Mouse (Mus musculus) limb, embryonic 11.5 days (tissue): ENCODE data around the gene Nos3. TPM values are rescaled to one million over a fixed set of nuclear protein-coding genes. Genes with fewer than 3 reads are reported as not detected.
A peak's percentile ranks its signal among the peaks of the same experiment; 100 is the strongest.

ENCODE experiments used
- ATAC-seq: fragments of 200-750 bp; cut with Nextera tagmentation; 2 replicates; pipeline ENCODE4 v1.8.0; 2017; ENCODE audit warnings: low read depth; ENCODE audit not compliant: insufficient number of reproducible peaks, low FRiP score, low TSS enrichment
- DNase-seq: peaks from one replicate; pipeline ENCODE4 v3.0.0-alpha.2; 2015; ENCODE audit warnings: low spot score
- H3K27ac ChIP-seq: fragments of 300-500 bp; sonication (generic); replicated peaks from 2 replicates; pipeline ENCODE4 v1.5.1; 2014; ENCODE audit warnings: low read depth, mild to moderate bottlenecking, low read length
- H3K27me3 ChIP-seq: fragments of 300-500 bp; sonication (generic); 2 replicates; pipeline ENCODE4 v1.6.1; 2014; ENCODE audit warnings: mild to moderate bottlenecking, low read length, mixed read lengths; ENCODE audit not compliant: control insufficient read depth, insufficient read depth
- H3K36me3 ChIP-seq: fragments of 300-500 bp; sonication (generic); 2 replicates; pipeline ENCODE4 v1.6.1; 2014; ENCODE audit warnings: mild to moderate bottlenecking, low read length, moderate library complexity, mixed read lengths; ENCODE audit not compliant: control insufficient read depth, insufficient read depth
- H3K4me1 ChIP-seq: fragments of 300-500 bp; sonication (generic); 2 replicates; pipeline ENCODE4 v1.6.1; 2014; ENCODE audit warnings: low read length, mixed read lengths; ENCODE audit not compliant: control insufficient read depth, insufficient read depth
- H3K4me2 ChIP-seq: fragments of 300-500 bp; sonication (generic); 2 replicates; pipeline ENCODE4 v1.6.1; 2014; ENCODE audit warnings: low read depth, mild to moderate bottlenecking, moderate library complexity; ENCODE audit not compliant: severe bottlenecking
- H3K4me3 ChIP-seq: fragments of 300-500 bp; sonication (generic); 2 replicates; pipeline ENCODE4 v1.5.1; 2014; ENCODE audit warnings: low read depth, low read length
- H3K9ac ChIP-seq: fragments of 300-500 bp; sonication (generic); 2 replicates; pipeline ENCODE4 v1.6.1; 2014; ENCODE audit warnings: mild to moderate bottlenecking, low read length
- H3K9me3 ChIP-seq: fragments of 300-500 bp; sonication (generic); 2 replicates; pipeline ENCODE4 v1.6.1; 2016; ENCODE audit warnings: low read length; ENCODE audit not compliant: control insufficient read depth
- WGBS: fragments of 180-500 bp; shearing (Covaris S2); extraction: QIAGEN DNeasy Blood & Tissue Kit; methylation state at CpG from one replicate; pipeline ENCODE4 v1.1.7; 2014; 5-methylcytosine and 5-hydroxymethylcytosine counted together
- polyA plus RNA-seq: library from polyadenylated mRNA; unstranded; fragments of >200 nt; fragmentation: Nextera tagmentation; extraction: Ambion mirVana; gene quantifications from 2 replicates; pipeline ENCODE4 v1.2.1, GENCODE M21; 2014

The Nos3 gene
- polyA plus RNA-seq, 1 experiment from 2014 or later = 5.3 TPM

DNA sequence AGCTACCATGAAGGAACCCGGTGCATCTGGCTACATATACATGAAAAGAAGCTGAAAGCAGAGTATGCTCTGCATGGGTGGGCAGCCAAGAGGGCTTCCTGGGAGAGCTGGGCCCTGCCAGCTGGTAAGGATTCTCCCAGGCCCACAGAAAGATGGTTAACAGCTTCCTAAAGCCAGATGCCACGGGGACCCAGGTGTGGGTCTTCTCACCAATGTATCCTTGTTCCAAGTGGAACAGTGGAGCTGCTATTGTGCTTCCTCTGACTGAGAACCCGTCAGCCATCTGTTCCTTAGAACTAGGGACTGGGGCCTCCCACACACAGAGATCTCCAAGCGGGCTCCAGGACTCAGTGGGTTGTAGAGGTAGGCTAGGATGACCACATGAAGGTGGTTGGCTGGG, 7.8 kb upstream of the Nos3 start:
- H3K9me3 ChIP-seq = no peaks in the 10 kb centered on the region
- ATAC-seq = no peak
- H3K27ac ChIP-seq = no peak overlapping the region
- H3K27me3 ChIP-seq = no peaks in the 10 kb centered on the region
- H3K4me1 ChIP-seq = peaks cover 7% of the 10 kb centered on the region
- no peak overlapping the region for H3K9ac ChIP-seq
- H3K36me3 ChIP-seq = no peaks in the 10 kb centered on the region
- H3K4me3 ChIP-seq = no peak overlapping the region
- WGBS = 67% methylated on average over 4 of the region's 4 CpGs
- no peak for DNase-seq
- H3K4me2 ChIP-seq = no peak overlapping the region

DNA sequence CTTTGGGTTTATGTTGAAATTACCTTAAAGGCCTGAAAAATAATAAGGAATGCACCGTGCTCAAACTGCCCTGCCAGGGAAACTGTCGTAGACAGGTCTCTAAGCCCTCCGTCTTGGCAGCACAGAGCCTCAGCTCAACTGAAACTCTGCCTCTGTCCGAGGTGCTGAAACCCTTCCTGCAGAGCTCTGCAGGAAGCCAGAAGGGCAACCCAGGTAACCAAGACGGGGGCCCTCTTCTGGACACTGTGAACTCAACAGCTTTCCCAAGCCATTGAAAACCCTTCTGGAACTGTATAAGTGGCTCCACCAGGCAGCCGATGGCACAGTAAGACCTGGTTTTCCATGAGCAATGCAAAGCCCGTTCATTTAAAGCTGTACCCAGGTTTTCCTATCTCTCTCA, 7.1 kb upstream of the Nos3 start:
- Histone ChIP-seq H3K36me3 (no peaks in the 10 kb centered on the region), H3K4me1 (peaks cover 7% of the 10 kb centered on the region), H3K4me2 (no peak overlapping the region), H3K9me3 (no peaks in the 10 kb centered on the region), H3K27ac (no peak overlapping the region), H3K27me3 (no peaks in the 10 kb centered on the region), H3K4me3 (no peak overlapping the region), H3K9ac (no peak overlapping the region)
- 10% methylated on average over 7 of the region's 7 CpGs for WGBS
- DNase-seq (peak; percentile 97), ATAC-seq (no peak)

DNA sequence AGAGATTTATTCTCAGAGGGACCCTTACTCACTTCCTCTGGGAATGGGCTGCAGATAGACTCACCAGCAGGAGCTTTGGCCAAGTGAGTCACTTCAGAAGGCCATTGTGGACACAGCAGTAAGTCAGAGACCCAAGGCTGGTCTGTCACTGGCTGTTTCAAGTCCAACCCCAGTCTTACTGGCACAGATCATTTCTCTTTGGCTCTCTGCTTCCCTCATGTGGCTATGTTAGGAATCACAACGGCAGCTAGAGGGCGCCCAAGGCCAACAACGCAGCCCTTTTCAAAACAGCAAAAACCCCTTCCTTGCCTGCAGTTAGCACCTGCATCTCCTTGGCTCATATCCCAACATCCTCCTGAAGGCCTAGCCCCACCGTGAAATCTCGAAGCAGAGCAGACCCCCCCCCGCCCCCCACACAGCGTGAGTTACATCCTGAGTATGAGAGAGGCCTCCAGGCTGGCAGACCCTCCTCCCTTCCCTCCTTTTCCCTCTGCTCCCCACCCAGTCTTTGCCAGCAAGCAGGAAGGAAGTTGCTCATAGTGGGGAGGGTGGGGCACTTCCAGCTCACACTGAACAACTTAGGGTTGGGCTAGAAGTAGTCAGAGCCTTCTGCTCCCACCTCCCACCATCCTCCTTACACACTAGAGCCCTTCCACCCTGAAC, 3.7 kb upstream of the Nos3 start:
- no peak overlapping the region for H3K27ac ChIP-seq
- H3K9me3 ChIP-seq = no peaks in the 10 kb centered on the region
- H3K36me3 ChIP-seq = no peaks in the 10 kb centered on the region
- H3K4me2 ChIP-seq = no peak overlapping the region
- no peak overlapping the region for H3K9ac ChIP-seq
- 0 out of 2 replicates have a peak, but pooled peaks have one; percentile 38 for ATAC-seq
- no peaks in the 10 kb centered on the region for H3K27me3 ChIP-seq
- no peak overlapping the region for H3K4me3 ChIP-seq
- peak; percentile 90 for DNase-seq
- 3% methylated on average over 7 of the region's 7 CpGs for WGBS
- no peaks in the 10 kb centered on the region for H3K4me1 ChIP-seq

DNA sequence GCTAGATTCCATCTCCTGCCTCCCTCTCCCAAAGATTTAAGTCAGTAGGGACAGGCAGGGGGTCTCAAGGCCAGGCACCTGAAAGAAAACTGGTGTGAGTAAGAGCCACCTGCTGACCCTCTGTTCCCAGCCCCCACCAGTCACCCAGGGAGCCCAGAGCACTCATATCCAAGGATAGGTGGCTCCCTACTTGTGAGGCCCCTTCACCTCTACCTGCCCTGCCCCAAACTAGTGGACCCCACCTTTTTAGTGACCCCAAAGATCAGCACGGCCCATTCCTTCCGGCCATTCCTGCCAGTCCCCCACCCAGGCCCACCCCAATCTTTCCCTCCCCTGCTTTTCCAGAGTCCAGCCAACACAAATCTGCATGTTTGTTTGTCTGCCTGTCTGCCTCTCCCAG, 1.1 kb upstream of the Nos3 start:
- Histone ChIP-seq H3K4me2 (no peak overlapping the region), H3K4me3 (no peak overlapping the region), H3K4me1 (no peaks in the 10 kb centered on the region), H3K9ac (no peak overlapping the region), H3K27me3 (no peaks in the 10 kb centered on the region), H3K36me3 (no peaks in the 10 kb centered on the region), H3K27ac (no peak overlapping the region), H3K9me3 (no peaks in the 10 kb centered on the region)
- WGBS = 86% methylated on average over 2 of the region's 2 CpGs
- ATAC-seq (no peak), DNase-seq (no peak)

DNA sequence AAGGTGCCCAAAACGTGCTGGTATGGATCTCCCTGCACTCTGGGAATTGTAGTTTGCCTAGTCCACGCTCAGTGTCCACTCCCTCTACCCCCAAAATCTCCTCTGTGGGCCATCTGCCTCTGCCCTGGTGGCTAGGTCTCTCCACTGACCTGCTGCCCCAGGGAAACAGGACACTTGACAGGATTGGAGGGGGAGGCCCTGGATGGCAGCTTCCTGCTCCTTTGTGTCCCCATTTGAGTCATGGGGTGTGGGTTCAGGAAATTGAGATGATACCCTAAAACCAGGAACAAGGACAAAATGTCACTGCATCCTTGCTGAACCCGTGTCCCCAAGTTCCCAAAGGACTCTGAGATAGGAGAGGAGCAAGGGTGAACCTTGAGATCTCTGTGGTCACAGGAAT, 549 bp upstream of the Nos3 start:
- WGBS = 55% methylated on average over 3 of the region's 3 CpGs
- Histone ChIP-seq H3K9ac (no peak overlapping the region), H3K4me3 (no peak overlapping the region), H3K9me3 (no peaks in the 10 kb centered on the region), H3K27me3 (no peaks in the 10 kb centered on the region), H3K4me1 (no peaks in the 10 kb centered on the region), H3K27ac (no peak overlapping the region), H3K4me2 (no peak overlapping the region), H3K36me3 (no peaks in the 10 kb centered on the region)
- DNase-seq (no peak), ATAC-seq (no peak)

DNA sequence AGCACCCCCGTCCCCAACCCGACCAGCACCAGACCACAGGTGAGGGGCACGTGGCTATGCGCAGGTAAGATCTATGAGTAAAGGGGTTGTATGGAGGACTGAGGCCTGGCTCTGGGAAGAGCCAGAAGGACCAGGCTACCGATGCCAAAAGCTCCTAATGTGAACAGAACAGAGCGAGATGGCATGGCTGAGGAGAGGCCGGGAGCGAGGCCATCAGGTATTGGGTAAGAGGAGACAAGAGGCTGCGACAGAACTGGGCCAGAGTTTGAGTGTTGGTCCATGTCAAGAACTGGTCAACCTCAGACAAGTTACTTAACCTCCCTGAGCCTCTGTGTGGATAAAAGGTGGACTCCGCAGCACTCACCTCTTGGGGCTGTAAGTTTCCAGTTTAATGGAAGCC, 353 bp downstream of the Nos3 start:
- 81% methylated on average over 10 of the region's 10 CpGs for WGBS
- Histone ChIP-seq H3K9me3 (no peaks in the 10 kb centered on the region), H3K4me2 (no peak overlapping the region), H3K4me1 (no peaks in the 10 kb centered on the region), H3K9ac (no peak overlapping the region), H3K27me3 (no peaks in the 10 kb centered on the region), H3K27ac (no peak overlapping the region), H3K4me3 (no peak overlapping the region), H3K36me3 (no peaks in the 10 kb centered on the region)
- DNase-seq = no peak
- no peak for ATAC-seq

DNA sequence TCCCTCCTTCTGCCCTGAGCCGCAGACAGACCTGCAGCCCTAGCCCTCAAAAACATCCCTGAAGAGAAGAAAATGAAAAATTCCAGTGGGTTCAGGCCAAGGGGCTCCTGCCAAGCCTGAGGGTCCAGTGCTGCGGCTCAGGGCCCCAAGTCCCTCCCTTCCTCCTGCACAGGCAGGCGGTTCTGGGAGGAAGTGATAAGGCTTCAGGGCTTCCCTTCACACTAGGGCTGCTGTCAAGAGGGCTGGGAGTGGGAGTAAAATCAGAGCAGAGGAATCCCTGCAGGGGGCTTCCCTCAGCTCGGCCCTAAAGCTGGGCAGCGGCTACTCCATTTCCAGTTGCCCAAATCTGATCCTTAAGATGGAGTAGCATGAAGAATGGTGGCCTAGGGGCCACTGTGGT, 918 bp downstream of the Nos3 start:
- H3K4me3 ChIP-seq = no peak overlapping the region

DNA sequence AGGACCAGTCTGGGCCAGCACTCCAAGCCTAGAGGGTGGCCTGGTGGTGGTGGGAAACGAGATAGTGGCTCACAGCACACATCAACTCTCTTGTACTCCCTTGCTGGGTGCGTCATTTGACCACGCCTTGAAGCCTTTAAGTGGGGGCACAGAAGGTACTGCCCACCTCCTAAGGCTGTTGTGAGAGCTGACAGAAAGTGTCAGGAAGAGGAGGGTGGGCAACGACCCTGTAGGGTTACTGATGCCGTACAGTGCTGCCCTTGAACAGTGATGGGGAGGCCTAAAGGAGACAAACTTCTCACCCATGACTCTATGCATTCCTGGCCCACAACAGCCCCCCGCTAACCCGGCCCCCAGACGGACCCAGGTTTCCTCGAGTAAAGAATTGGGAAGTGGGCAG, 1.8 kb downstream of the Nos3 start:
- no peaks in the 10 kb centered on the region for H3K27me3 ChIP-seq
- no peaks in the 10 kb centered on the region for H3K36me3 ChIP-seq
- H3K27ac ChIP-seq = no peak overlapping the region
- DNase-seq (no peak), ATAC-seq (no peak)
- no peak overlapping the region for H3K4me3 ChIP-seq
- no peak overlapping the region for H3K4me2 ChIP-seq
- no peak overlapping the region for H3K9ac ChIP-seq
- no peaks in the 10 kb centered on the region for H3K4me1 ChIP-seq
- 81% methylated on average over 9 of the region's 9 CpGs for WGBS
- H3K9me3 ChIP-seq = no peaks in the 10 kb centered on the region

More for the DNA sequence above, 918 bp downstream of the Nos3 start:
- no peaks in the 10 kb centered on the region for H3K36me3 ChIP-seq
- WGBS = 35% methylated on average over 5 of the region's 5 CpGs
- H3K4me2 ChIP-seq = no peak overlapping the region
- no peaks in the 10 kb centered on the region for H3K4me1 ChIP-seq
- H3K27me3 ChIP-seq = no peaks in the 10 kb centered on the region
- H3K9ac ChIP-seq = no peak overlapping the region
- ATAC-seq (no peak), DNase-seq (no peak)
- H3K9me3 ChIP-seq = no peaks in the 10 kb centered on the region
- no peak overlapping the region for H3K27ac ChIP-seq

DNA sequence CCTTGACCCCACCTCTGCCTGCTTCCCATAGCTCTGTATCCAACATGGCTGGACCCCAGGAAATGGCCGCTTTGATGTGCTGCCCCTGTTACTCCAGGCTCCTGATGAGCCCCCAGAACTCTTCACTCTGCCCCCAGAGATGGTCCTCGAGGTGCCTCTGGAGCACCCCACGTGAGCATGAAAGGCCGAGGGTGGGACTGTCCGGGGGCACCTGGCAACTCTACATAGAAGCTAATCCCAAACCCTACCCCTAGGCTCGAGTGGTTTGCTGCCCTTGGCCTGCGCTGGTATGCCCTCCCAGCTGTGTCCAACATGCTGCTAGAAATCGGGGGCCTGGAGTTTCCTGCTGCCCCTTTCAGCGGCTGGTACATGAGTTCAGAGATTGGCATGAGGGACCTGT, 5.2 kb downstream of the Nos3 start:
- no peak overlapping the region for H3K9ac ChIP-seq
- DNase-seq (no peak), ATAC-seq (no peak)
- H3K4me3 ChIP-seq = no peak overlapping the region
- WGBS = 87% methylated on average over 9 of the region's 9 CpGs
- H3K27ac ChIP-seq = no peak overlapping the region
- no peaks in the 10 kb centered on the region for H3K4me1 ChIP-seq
- H3K36me3 ChIP-seq = no peaks in the 10 kb centered on the region
- no peaks in the 10 kb centered on the region for H3K9me3 ChIP-seq
- no peaks in the 10 kb centered on the region for H3K27me3 ChIP-seq
- H3K4me2 ChIP-seq = no peak overlapping the region
